Mouse (Mus musculus) MEL (cell line): ENCODE measurements at regions not wholly inside any gene's neighbourhood (a gene's known extent, or its start where the extent isn't known, plus 50 kb on each side); places are given as distances from the start of the nearest gene placed in this dataset.
A peak's percentile ranks its signal among the peaks of the same experiment; 100 is the strongest.

Experiments used
- DNase-seq: peaks from one replicate; pipeline ENCODE4 v3.0.0; 2011; ENCODE audit warnings: low read depth, low spot score
- H3K27ac ChIP-seq: 2 replicates; pipeline ENCODE4 v1.5.1; 2012; ENCODE audit warnings: low read depth, mild to moderate bottlenecking, control low read depth, low read length, moderate library complexity; ENCODE audit not compliant: control insufficient read depth
- H3K27me3 ChIP-seq, 2 experiments: fragments of 150-350 bp in 1 of 2; sonication (generic) in 1 of 2; 2 replicates each; pipeline ENCODE4 v1.6.1; 2012; ENCODE audit warnings: low read length in 2 of 2, mild to moderate bottlenecking in 2 of 2, improper control_type of control experiment in 1 of 2, moderate library complexity in 1 of 2; ENCODE audit not compliant: insufficient read depth in 2 of 2, control insufficient read depth in 1 of 2
- H3K36me3 ChIP-seq, 2 experiments: 2 replicates each; pipeline ENCODE4 v1.6.1; 2012 to 2014; ENCODE audit warnings: low read length in 2 of 2, improper control_type of control experiment in 1 of 2, inconsistent platforms in 1 of 2, mild to moderate bottlenecking in 1 of 2; ENCODE audit not compliant: insufficient read depth in 2 of 2, control insufficient read depth in 1 of 2
- H3K4me1 ChIP-seq, 2 experiments: fragments of 150-350 bp in 1 of 2; sonication (generic) in 1 of 2; 2 replicates each; pipeline ENCODE4 v1.6.1; 2012; ENCODE audit warnings: low read length in 2 of 2, improper control_type of control experiment in 1 of 2, mild to moderate bottlenecking in 1 of 2; ENCODE audit not compliant: insufficient read depth in 2 of 2, control insufficient read depth in 1 of 2
- H3K4me3 ChIP-seq, 2 experiments: fragments of 150-350 bp in 1 of 2; sonication (generic) in 1 of 2; 2 replicates each; pipeline ENCODE4 v1.5.1; 2012; ENCODE audit warnings: low read depth in 2 of 2, low read length in 2 of 2, mild to moderate bottlenecking in 2 of 2, moderate library complexity in 2 of 2, control low read depth in 1 of 2, improper control_type of control experiment in 1 of 2; ENCODE audit not compliant: control insufficient read depth in 1 of 2, insufficient read depth in 1 of 2
- H3K79me2 ChIP-seq: 2 replicates; pipeline ENCODE4 v1.6.1; 2012; ENCODE audit warnings: mild to moderate bottlenecking, low read length, moderate library complexity; ENCODE audit not compliant: control insufficient read depth, poor library complexity, insufficient read depth
- H3K9ac ChIP-seq: 2 replicates; pipeline ENCODE4 v1.6.1; 2012; ENCODE audit warnings: low read depth, mild to moderate bottlenecking, control low read depth, low read length, moderate library complexity; ENCODE audit not compliant: control insufficient read depth, poor library complexity, severe bottlenecking
- H3K9me3 ChIP-seq: fragments of 150-350 bp; sonication (generic); replicated peaks from 2 replicates; pipeline ENCODE4 v1.6.1; 2012; ENCODE audit warnings: mild to moderate bottlenecking, low read length, improper control_type of control experiment, moderate library complexity; ENCODE audit not compliant: insufficient read depth
- CHD1 ChIP-seq: IDR thresholded peaks from 2 replicates; pipeline ENCODE4 v1.6.1; 2012; ENCODE audit warnings: low read depth, mild to moderate bottlenecking, inconsistent platforms, low read length, improper control_type of control experiment
- CTCF ChIP-seq, 3 experiments: IDR thresholded peaks in 2 of 3; conservative IDR thresholded peaks in 1 of 3; 2 replicates each; pipeline ENCODE4 v1.5.1; 2011 to 2012; ENCODE audit warnings: low read length in 3 of 3, low read depth in 2 of 3, mild to moderate bottlenecking in 2 of 3, improper control_type of control experiment in 1 of 3, inconsistent platforms in 1 of 3, mixed read lengths in 1 of 3, moderate library complexity in 1 of 3; ENCODE audit not compliant: control insufficient read depth in 1 of 3, insufficient read depth in 1 of 3, poor library complexity in 1 of 3, severe bottlenecking in 1 of 3
- EP300 ChIP-seq, 2 experiments: IDR thresholded peaks; 2 replicates each; pipeline ENCODE4 v1.6.1; 2011; ENCODE audit warnings: improper control_type of control experiment in 2 of 2, low read length in 2 of 2, low read depth in 1 of 2, mild to moderate bottlenecking in 1 of 2
- ETS1 ChIP-seq: IDR thresholded peaks from 2 replicates; pipeline ENCODE4 v1.6.1; 2012; ENCODE audit warnings: low read depth, mild to moderate bottlenecking, inconsistent platforms, low read length, improper control_type of control experiment, moderate library complexity
- HCFC1 ChIP-seq: IDR thresholded peaks from 2 replicates; pipeline ENCODE4 v1.6.1; 2012; ENCODE audit warnings: low read depth, mild to moderate bottlenecking, inconsistent platforms, low read length, improper control_type of control experiment, moderate library complexity
- JUND ChIP-seq: IDR thresholded peaks from 2 replicates; pipeline ENCODE4 v1.6.1; 2011; ENCODE audit warnings: low read depth, mild to moderate bottlenecking, improper control_type of control experiment, low read length
- KAT2A ChIP-seq: conservative IDR thresholded peaks from 2 replicates; pipeline ENCODE4 v1.6.1; 2012; ENCODE audit warnings: low read depth, low read length, improper control_type of control experiment, inconsistent platforms
- MAFK ChIP-seq: IDR thresholded peaks from 2 replicates; pipeline ENCODE4 v1.6.1; 2011; ENCODE audit warnings: low read depth, mild to moderate bottlenecking, low read length, improper control_type of control experiment, borderline replicate concordance
- MAZ ChIP-seq: IDR thresholded peaks from 2 replicates; pipeline ENCODE4 v1.6.1; 2012; ENCODE audit warnings: low read depth, mild to moderate bottlenecking, inconsistent platforms, low read length, improper control_type of control experiment
- MEF2A ChIP-seq: IDR thresholded peaks from 2 replicates; pipeline ENCODE4 v1.6.1; 2014; ENCODE audit warnings: low read depth, mild to moderate bottlenecking, inconsistent platforms, low read length, improper control_type of control experiment; ENCODE audit not compliant: poor library complexity, insufficient replicate concordance, severe bottlenecking; ENCODE audit errors: extremely low read depth
- MXI1 ChIP-seq: IDR thresholded peaks from 2 replicates; pipeline ENCODE4 v1.6.1; 2011; ENCODE audit warnings: mild to moderate bottlenecking, low read depth, low read length, improper control_type of control experiment
- MYC ChIP-seq: IDR thresholded peaks from 2 replicates; pipeline ENCODE4 v1.6.1; 2011; ENCODE audit warnings: low read depth, mild to moderate bottlenecking, low read length, improper control_type of control experiment, moderate library complexity
- POLR2A ChIP-seq, 2 experiments: IDR thresholded peaks; 2 replicates each; pipeline ENCODE4 v1.6.1; 2011 to 2012; ENCODE audit warnings: low read length in 2 of 2, mild to moderate bottlenecking in 2 of 2, control low read depth in 1 of 2, improper control_type of control experiment in 1 of 2, low read depth in 1 of 2, moderate library complexity in 1 of 2; ENCODE audit not compliant: control insufficient read depth in 1 of 2, insufficient read depth in 1 of 2, poor library complexity in 1 of 2
- POLR2AphosphoS2 ChIP-seq: IDR thresholded peaks from 2 replicates; pipeline ENCODE4 v1.6.1; 2011; ENCODE audit warnings: low read length, improper control_type of control experiment
- POLR2AphosphoS5 ChIP-seq: IDR thresholded peaks from 2 replicates; pipeline ENCODE4 v1.6.1; 2012; ENCODE audit warnings: low read depth, borderline replicate concordance, mild to moderate bottlenecking, inconsistent platforms, low read length, moderate library complexity, mixed read lengths
- UBTF ChIP-seq: IDR thresholded peaks from 2 replicates; pipeline ENCODE4 v1.6.1; 2012; ENCODE audit warnings: low read depth, mild to moderate bottlenecking, inconsistent platforms, low read length, improper control_type of control experiment, moderate library complexity, borderline replicate concordance; ENCODE audit not compliant: insufficient read depth
- USF1 ChIP-seq: IDR thresholded peaks from 2 replicates; pipeline ENCODE4 v1.6.1; 2014; ENCODE audit warnings: low read depth, mild to moderate bottlenecking, inconsistent platforms, low read length, improper control_type of control experiment, moderate library complexity
- USF2 ChIP-seq, 2 experiments: IDR thresholded peaks; 2 replicates each; pipeline ENCODE4 v1.6.1; 2011 to 2012; ENCODE audit warnings: improper control_type of control experiment in 2 of 2, low read length in 2 of 2, borderline replicate concordance in 1 of 2, inconsistent platforms in 1 of 2, low read depth in 1 of 2, mild to moderate bottlenecking in 1 of 2; ENCODE audit not compliant: insufficient read depth in 1 of 2
- ZC3H11A ChIP-seq: IDR thresholded peaks from 2 replicates; pipeline ENCODE4 v1.6.1; 2012; ENCODE audit warnings: low read depth, mild to moderate bottlenecking, inconsistent platforms, low read length, improper control_type of control experiment

- Histone ChIP-seq H3K9ac (no peak overlapping the region), H3K79me2 (no peaks in the 10 kb centered on the region), H3K4me3 (no peak overlapping the region), H3K27ac (no peak overlapping the region), H3K27me3 (peaks cover 0 to 4% of the 10 kb centered on the region in 2 experiments; a peak in 3 of 4 replicates), H3K9me3 (no peaks in the 10 kb centered on the region), H3K36me3 (no peaks in the 10 kb centered on the region), H3K4me1 (no peaks in the 10 kb centered on the region)
- no peak for DNase-seq
- TF ChIP-seq POLR2AphosphoS5 (no peak), KAT2A (no peak), POLR2AphosphoS2 (no peak), ETS1 (no peak), USF1 (no peak), EP300 (IDR thresholded peaks at IDR 0.05; ENCODE audit: low read depth in 1 of 2, low read length in 2 of 2) (no peak), POLR2A (IDR thresholded peaks at IDR 0.05; ENCODE audit: control insufficient read depth in 1 of 2, insufficient read depth in 1 of 2, low read depth in 1 of 2, low read length in 2 of 2, poor library complexity in 1 of 2) (no peak), MAZ (no peak), JUND (no peak), CTCF (IDR thresholded peaks at IDR 0.05 in 2 of 3, conservative IDR thresholded peaks at IDR 0.05 in 1 of 3; ENCODE audit: control insufficient read depth in 1 of 3, insufficient read depth in 1 of 3, low read depth in 2 of 3, low read length in 3 of 3, poor library complexity in 1 of 3, severe bottlenecking in 1 of 3) (no peak), MYC (no peak), HCFC1 (no peak), MEF2A (no peak), MAFK (no peak), USF2 (IDR thresholded peaks at IDR 0.05; ENCODE audit: borderline replicate concordance in 1 of 2, insufficient read depth in 1 of 2, low read depth in 1 of 2, low read length in 2 of 2) (no peak), ZC3H11A (no peak), CHD1 (no peak), MXI1 (no peak)
Observed at GRCm38 (mm10) chr13:37693617-37694016, 84.6 kb upstream of the Rreb1 start.

GRCm38 (mm10) chr13:37704475-37704874 lies 73.7 kb upstream of the Rreb1 start:
- Histone ChIP-seq H3K9me3 (no peaks in the 10 kb centered on the region), H3K27ac (no peak overlapping the region), H3K4me3 (no peak overlapping the region), H3K79me2 (no peaks in the 10 kb centered on the region), H3K27me3 (no peaks in the 10 kb centered on the region; a peak in 1 of 4 replicates), H3K4me1 (no peaks in the 10 kb centered on the region; a peak in 1 of 4 replicates), H3K9ac (no peak overlapping the region)
- DNase-seq: peak; percentile 32
- no peak for TF ChIP-seq EP300 (IDR thresholded peaks at IDR 0.05; ENCODE audit: low read depth in 1 of 2, low read length in 2 of 2)
- TF ChIP-seq POLR2A (IDR thresholded peaks at IDR 0.05; ENCODE audit: control insufficient read depth in 1 of 2, insufficient read depth in 1 of 2, low read depth in 1 of 2, low read length in 2 of 2, poor library complexity in 1 of 2): no peak
- no peak for TF ChIP-seq POLR2AphosphoS2
- no peak for TF ChIP-seq UBTF
- TF ChIP-seq, all 39 proteins: peak for 0
- H3K36me3 ChIP-seq: peaks cover 0 to 4% of the 10 kb centered on the region in 2 experiments; a peak in 2 of 4 replicates
